Mouse (Mus musculus): ENCODE results near the gene Mef2c.
A peak's percentile ranks its signal among the peaks of the same experiment; 100 is the strongest.

Mef2c gene

GRCm38 (mm10) chr13:83573855-83574583 is 70.2 kb downstream of the Mef2c start:
- peak; percentile 10 for DNase-seq

DNA sequence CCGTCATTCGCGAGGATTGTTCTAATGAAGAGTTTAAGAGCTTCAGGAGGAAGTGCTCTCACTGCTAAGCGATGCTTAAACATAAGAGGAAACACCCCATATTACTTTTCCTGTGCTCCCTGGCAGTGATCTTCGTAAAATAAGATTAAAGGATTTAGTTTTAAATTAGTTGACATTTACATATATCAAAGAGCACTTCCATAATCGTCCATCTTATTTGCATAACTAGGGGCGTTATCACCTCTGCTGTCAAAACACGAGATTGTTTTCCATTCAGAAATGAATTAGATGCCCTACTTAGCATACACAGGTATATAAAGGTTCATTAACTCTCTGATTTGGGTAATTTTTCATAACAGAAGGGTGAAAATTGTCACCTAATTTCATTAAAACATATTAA is 71.0 kb downstream of the Mef2c start:
- no peak for DNase-seq

DNA sequence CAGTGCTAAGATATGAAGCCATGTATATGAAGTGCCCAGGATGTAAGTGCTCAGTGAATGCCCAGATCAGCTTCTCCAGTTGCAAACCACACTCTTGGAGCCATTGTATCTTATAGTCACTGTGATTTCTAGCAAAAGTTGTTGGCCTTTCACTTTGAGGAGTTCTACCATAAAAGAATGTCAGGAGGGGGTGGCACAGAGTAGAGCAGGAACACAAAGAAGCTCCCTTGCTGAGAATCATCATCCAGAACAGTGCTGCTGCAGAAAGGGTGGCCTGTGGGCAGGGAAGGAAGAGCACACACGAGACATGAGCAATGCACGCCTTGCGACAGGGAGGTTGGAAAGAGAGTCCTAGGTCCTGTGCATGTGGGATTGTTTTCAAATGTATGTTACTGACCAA is 75.6 kb downstream of the Mef2c start:
- DNase-seq, result no peak

DNA sequence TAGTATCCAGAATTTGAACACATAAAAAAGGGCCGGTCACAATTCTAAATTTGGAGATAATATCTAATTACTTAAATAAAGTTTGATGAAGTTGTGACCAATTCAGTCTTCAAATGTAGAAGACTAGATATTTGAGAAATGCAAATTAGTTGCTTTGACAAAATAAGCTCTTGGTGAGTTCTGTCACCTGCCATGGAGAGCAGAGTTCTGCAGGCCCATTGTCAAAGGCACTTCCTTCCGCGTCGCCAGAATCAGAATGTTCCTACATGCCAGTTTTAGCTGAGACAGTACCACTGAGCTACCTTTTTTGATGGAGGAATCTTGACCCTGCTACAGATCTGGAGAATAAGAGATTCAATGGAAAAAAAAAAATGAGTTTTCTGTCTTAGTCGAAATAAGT is 77.0 kb downstream of the Mef2c start:
- no peak for DNase-seq

GRCm38 (mm10) chr13:83582564-83582963 is 78.7 kb downstream of the Mef2c start:
- no peak for DNase-seq

GRCm38 (mm10) chr13:83583881-83584280 is 80.0 kb downstream of the Mef2c start:
- no peak for DNase-seq

DNA sequence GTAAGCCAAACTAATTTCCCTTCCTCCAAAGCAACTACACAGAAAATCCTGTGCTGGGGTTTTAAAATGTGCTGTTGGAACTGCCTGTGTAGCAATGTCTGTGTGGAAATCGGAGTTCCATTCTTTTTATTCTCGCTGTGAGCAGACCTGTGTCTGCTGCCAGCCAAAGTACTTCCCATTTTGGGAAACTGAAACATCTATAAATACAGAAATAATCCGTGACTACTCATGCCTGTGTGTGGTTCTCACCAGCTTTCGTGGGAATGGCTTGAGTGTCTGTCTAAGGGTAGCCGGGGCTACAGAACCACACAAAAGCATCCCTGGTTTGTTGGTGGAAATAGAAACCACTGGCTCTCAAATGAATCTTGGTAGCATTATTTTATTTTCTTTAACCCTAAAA is 81.5 kb downstream of the Mef2c start:
- no peak for DNase-seq

- no peak for DNase-seq
These were observed 84.4 kb downstream of the Mef2c start for GRCm38 (mm10) chr13:83588186-83588585.

DNA sequence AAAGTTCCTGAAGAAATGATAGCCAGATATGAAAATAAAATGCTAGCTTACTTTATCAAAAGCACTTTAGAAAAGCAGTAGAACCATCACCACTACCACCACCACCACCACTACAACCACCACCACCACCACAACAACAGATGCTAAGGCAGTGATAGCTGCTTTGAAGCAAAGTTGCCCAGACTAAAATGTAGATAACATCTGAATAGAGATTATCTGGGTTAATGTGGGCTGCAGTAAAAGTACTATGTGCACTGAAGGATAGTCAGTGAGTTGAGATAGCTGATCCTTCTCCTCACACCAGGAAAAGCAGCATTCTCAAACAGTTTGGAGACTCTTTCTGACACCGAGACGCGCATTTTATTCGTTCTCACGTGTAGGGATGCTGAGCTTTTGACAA is 87.1 kb downstream of the Mef2c start:
- DNase-seq, result no peak

DNA sequence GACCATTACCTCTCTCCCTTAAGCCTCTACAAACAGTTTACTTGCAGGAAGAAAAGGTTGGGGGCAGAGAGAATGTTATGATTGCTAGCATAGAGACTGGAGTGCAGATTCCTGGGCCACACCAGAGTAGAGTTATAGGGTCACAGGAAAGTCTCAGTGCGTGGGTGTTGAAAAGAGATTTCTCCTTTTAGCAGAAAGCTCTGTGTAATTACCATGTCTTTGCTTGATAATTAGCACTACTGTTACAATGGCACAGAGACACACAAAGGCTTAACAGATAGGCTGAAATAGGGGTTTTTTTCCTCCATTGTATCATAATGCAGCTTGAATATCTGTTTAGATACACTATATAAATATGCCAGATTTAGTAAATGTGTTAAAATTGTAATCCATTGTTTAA is 91.6 kb downstream of the Mef2c start:
- no peak for DNase-seq

DNA sequence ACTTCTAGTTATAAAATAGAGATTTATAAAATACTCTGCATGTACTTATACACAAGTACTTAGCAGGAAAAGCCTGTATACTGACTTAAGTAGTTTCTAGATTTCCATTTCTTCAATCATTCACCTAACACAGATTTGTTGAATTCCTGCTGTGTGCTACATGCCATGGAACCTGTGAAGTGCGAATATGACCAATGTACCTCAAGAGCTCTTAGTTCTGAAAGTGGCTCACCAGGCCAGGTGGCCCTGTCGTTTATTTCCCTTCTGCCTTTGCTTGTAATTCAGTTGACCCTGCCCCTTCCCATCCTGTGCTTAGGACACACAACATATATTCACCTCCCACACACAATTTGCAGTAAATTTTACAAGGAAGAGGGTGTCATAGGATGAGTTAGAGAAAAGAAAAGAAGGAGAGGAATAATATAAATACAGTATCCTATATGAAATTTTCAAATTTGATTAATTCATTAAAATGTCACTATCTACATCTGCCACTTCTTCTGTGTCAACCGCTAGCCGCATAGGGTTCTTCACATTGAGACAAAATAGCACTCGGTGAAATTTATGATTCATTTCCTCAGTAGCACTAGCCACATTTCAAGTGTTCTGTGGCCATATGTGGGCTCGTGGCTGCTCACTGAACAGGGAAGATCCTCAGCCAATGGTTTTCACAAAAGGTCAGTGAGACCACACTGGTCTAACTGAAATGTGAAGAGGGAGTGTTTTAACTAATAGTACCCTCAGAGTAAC is 93.3 kb downstream of the Mef2c start:
- DNase-seq, result no peak

- DNase-seq, result no peak
These were observed 93.9 kb downstream of the Mef2c start for GRCm38 (mm10) chr13:83597739-83598210.

DNA sequence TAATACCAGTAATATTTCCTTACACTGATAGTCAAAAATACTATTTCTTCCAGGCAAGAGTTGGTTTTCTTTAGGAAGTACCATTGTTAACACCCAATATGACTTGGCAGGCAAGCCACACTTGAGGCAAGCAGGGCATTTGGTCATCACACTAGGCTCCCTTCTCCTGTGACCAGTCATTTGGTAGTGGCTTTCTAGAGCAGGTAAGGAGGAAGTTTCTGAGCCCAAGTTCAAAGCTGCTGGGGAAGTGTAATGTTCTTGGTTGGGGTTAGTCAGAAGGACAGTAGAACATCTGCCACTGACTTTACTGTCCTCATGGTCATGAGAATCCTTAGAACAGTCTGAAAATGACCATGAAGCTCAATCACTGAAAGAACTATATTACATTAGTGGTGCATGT is 96.5 kb downstream of the Mef2c start:
- no peak for DNase-seq

GRCm38 (mm10) chr13:83601741-83602140 is 97.9 kb downstream of the Mef2c start:
- DNase-seq, result no peak

DNA sequence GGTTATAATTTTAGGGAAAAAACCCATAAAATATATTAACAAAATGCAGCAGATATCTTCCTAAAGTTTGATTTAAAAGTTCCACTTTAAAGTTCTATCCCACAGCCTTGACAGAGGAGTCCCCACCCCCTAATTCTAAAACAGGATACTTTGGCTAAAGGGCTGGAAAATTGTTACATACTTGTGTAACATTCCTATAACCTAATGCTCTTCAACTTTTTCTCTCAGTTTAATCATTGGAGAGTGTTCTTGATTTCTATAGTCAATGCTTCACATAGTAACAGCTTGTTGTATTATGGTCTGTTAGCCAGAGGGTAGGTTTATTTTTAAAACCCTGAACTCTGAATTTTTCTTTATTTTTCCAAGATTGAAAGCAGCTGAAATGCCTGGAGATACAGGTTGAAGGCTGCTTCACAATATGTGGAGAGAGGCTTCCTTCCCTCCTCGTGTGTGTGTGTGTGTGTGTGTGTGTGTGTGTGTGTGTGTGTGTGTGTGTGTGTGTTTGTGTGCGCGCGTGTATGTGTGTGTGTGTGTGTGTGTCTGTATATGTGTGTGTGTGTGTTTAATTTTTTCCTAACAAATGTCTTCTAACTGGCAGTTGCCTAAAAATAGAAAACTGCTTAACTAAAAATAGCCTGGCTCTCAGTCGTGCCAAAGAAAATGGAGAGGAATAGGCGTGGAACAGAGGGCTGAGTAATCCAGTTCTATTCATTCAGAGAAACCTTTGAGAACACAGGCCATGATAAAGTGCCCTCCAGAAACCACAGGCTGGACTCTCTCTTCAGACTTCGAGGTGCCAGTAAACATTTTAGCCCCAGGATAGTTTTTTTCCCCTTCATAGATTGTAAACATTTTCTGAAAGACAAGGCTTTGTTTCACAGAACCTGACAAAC is 99.8 kb downstream of the Mef2c start:
- DNase-seq, result peak; percentile 51

- peak; percentile 16 for DNase-seq
These were observed 100.5 kb downstream of the Mef2c start for GRCm38 (mm10) chr13:83604320-83604719.

DNA sequence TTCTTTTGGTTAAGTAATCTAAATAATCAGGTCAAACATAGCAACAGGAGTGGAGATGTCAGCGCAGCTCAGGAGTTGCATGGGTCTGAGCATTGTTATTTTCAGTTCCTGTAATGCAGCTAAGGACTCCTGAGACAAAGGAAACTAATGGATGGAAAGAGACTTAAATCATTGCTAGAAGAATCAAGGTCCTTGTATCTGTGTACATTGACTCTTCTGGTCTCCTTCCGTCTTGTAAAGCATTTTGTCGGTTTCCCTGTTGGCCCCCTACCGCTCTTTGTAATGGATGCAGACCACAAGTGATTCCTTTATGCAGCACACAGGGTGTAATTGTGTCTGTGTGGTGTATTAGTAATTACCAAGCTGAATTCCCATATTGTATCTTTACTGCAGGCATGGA is 101.0 kb downstream of the Mef2c start:
- DNase-seq, result no peak

DNA sequence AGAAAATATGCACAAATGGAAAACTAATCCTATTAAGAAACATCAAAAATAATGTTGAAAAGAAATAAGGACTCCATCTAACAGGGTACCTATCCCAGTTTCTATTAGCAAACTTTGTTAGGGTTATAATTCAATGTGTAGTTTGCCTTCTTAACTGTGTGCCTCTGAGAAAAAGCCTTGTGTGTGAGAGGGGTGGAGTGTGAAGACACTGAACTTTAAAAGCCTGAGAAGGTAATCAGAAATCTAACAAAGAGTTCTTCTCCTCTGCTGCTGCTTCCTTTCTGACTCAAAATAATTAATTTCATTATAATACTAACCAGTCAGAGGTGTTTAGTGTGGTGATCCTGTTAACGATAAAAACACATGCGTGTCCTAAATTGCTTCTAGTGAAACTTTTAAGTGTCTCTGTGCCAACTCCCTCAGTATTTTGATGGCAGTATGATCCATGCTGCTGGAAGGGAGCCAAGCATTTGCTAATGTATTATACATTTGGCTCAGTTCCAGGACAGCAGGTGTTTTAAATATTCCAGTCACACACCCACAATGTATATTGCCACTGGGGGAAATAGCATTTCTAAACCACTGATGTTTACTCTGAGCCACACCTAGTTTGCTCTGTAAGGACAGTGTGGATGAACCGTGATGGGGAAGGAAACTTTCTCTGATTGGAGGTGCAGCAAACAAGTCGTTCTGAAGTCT is 104.2 kb downstream of the Mef2c start:
- DNase-seq, result no peak

DNA sequence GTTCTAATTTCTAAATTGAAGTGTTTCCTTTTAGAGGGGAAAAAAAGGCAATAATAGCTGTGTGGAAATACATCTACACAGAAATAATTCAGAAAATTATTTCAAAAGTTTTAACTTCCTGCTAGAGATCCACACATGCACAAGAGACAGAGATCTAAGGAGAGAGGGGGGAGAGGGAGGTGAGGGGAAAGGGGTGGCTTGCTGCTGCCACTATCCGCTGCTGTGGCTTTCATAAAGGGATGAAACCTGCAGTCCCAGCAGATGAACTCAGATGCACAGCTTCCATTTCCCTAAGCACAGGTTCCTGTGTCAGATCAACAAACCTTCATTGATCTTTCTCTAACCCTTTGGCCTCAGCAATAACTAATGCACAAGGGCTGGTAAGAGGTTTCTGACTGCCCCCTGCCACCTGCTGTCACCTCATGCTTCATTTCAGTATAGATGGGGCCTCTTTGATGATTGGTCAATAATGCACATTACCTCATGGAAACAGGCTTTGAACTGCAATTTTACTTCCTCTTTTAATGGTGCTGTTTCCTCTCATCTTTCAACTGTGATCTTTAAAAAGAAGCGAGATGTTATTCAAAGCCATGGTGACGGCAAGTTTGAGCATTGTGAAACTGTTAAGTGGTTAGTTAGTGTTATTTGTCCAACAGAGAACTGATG is 105.2 kb downstream of the Mef2c start:
- DNase-seq, result no peak

DNA sequence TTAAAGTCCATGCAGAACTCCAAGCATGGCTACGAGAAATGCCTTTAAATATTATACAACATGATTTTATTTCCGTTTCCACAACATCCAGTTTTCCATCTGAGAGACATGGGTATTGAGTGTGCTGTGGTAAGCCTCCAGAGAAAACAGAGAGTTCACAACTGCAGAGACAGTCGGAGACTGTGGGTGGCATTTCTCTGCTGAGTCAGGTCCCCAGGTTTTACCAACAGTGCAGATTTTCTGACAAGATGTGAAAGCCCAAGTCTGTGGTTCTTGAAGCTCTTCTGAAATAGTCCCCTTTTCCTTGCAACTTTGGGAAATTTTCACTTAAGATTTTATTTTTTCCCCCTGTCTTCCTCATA is 105.7 kb downstream of the Mef2c start:
- no peak for DNase-seq

- no peak for DNase-seq
These were observed 106.3 kb downstream of the Mef2c start for GRCm38 (mm10) chr13:83610124-83610523.

GRCm38 (mm10) chr13:83612195-83612594 is 108.4 kb downstream of the Mef2c start:
- DNase-seq, result no peak
